Mouse (Mus musculus): ENCODE results near the gene Lrp8. TPM values are rescaled to one million over a fixed set of nuclear protein-coding genes. Genes with fewer than 3 reads are reported as not detected.
A peak's percentile ranks its signal among the peaks of the same experiment; 100 is the strongest.

Lrp8 gene
- polyA plus RNA-seq, 1 experiment from 2014 or later = 0.26 TPM

- peaks cover 21% of the 10 kb centered on the region for H3K4me1 ChIP-seq (replicated peaks; ENCODE audit: control insufficient read depth, insufficient read depth, low read length)
- no peaks in the 10 kb centered on the region for H3K9me3 ChIP-seq (ENCODE audit: control insufficient read depth, low read length)
- WGBS = under 1% methylated on average over 42 of the region's 46 CpGs
- H3K27me3 ChIP-seq (ENCODE audit: control insufficient read depth, insufficient read depth, low read depth, low read length) = peaks cover 38% of the 10 kb centered on the region
- H3K27ac ChIP-seq (ENCODE audit: low read length) = no peak overlapping the region
- no peaks in the 10 kb centered on the region for H3K36me3 ChIP-seq (ENCODE audit: control insufficient read depth, insufficient read depth, low read length)
- peak overlapping the region; percentile 100 for H3K4me2 ChIP-seq (ENCODE audit: low read depth, low read length)
- H3K9ac ChIP-seq (ENCODE audit: low read length) = peak overlapping the region; percentile 64; the same call in 1 of the 2 replicates
- peak overlapping the region; percentile 71 for H3K4me3 ChIP-seq (ENCODE audit: low read length)
- peak; percentile 85 for ATAC-seq (ENCODE audit: low read depth)
Observed at GRCm38 (mm10) chr4:107803351-107804106, 1.5 kb downstream of the Lrp8 start.

DNA sequence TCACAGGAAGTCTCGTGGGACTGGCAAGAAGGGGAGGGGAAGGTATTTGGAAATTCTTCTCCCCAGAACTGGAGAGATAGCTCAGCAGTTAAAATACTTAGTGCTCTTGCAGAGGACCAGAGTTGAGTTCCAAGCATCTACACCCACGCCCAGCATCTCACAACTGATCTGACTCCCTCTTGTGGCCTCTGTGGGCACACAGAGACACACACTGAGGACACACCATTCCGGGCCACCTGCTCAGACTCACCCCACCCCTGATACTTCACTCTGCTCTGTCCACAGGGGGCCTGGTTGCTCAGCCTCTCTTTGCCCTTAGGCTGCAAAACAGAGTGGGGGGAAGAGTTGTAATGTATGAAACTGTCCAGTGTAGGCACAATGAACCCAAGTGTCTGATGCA is 3.4 kb downstream of the Lrp8 start:
- peaks cover 34% of the 10 kb centered on the region for H3K27me3 ChIP-seq (ENCODE audit: control insufficient read depth, insufficient read depth, low read depth, low read length)
- no peak for ATAC-seq (ENCODE audit: low read depth)

DNA sequence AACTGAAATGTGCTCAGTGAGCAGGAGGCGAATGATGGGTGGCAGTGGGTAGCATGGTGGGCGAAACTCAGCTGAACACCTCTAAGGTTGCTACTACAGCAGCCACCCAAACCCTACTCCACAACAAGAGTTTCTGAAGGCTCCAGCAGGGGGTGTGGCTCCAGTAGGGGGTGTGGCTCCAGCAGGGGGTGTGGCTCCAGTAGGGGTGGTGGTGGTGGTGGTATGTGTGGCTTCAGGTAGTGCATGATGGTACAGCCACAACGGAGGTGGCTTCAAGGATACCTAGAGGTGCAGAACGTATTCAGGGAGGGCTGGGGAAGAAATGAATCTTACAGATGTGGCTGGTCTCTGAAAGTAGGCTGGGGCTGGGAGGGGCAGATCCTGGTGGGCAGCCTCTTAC is 5.7 kb downstream of the Lrp8 start:
- WGBS = 74% methylated on average over 4 of the region's 4 CpGs
- no peak for ATAC-seq (ENCODE audit: low read depth)
- no peak overlapping the region for H3K4me3 ChIP-seq (ENCODE audit: low read length)
- H3K36me3 ChIP-seq (ENCODE audit: control insufficient read depth, insufficient read depth, low read length) = no peaks in the 10 kb centered on the region
- no peak overlapping the region for H3K4me2 ChIP-seq (ENCODE audit: low read depth, low read length)
- no peaks in the 10 kb centered on the region for H3K9me3 ChIP-seq (ENCODE audit: control insufficient read depth, low read length)
- peaks cover 21% of the 10 kb centered on the region for H3K27me3 ChIP-seq (ENCODE audit: control insufficient read depth, insufficient read depth, low read depth, low read length)
- no peak overlapping the region for H3K9ac ChIP-seq (ENCODE audit: low read length)
- H3K4me1 ChIP-seq (replicated peaks; ENCODE audit: control insufficient read depth, insufficient read depth, low read length) = peaks cover 12% of the 10 kb centered on the region
- H3K27ac ChIP-seq (ENCODE audit: low read length) = no peak overlapping the region

More for the DNA sequence above, 3.4 kb downstream of the Lrp8 start:
- Histone ChIP-seq H3K9me3 (ENCODE audit: control insufficient read depth, low read length) (no peaks in the 10 kb centered on the region), H3K36me3 (ENCODE audit: control insufficient read depth, insufficient read depth, low read length) (no peaks in the 10 kb centered on the region), H3K4me1 (replicated peaks; ENCODE audit: control insufficient read depth, insufficient read depth, low read length) (peaks cover 21% of the 10 kb centered on the region), H3K4me2 (ENCODE audit: low read depth, low read length) (no peak overlapping the region), H3K4me3 (ENCODE audit: low read length) (no peak overlapping the region), H3K27ac (ENCODE audit: low read length) (no peak overlapping the region), H3K9ac (ENCODE audit: low read length) (no peak overlapping the region)
- 71% methylated on average over 3 of the region's 3 CpGs for WGBS

GRCm38 (mm10) chr4:107808655-107809054 is 6.6 kb downstream of the Lrp8 start:
- no peak overlapping the region for H3K9ac ChIP-seq (ENCODE audit: low read length)
- ATAC-seq (ENCODE audit: low read depth) = no peak
- H3K27ac ChIP-seq (ENCODE audit: low read length) = no peak overlapping the region
- peaks cover 4% of the 10 kb centered on the region for H3K4me1 ChIP-seq (replicated peaks; ENCODE audit: control insufficient read depth, insufficient read depth, low read length)
- H3K9me3 ChIP-seq (ENCODE audit: control insufficient read depth, low read length) = no peaks in the 10 kb centered on the region
- no peak overlapping the region for H3K4me3 ChIP-seq (ENCODE audit: low read length)
- no peaks in the 10 kb centered on the region for H3K36me3 ChIP-seq (ENCODE audit: control insufficient read depth, insufficient read depth, low read length)
- peaks cover 13% of the 10 kb centered on the region; the same call in 1 of the 2 replicates for H3K27me3 ChIP-seq (ENCODE audit: control insufficient read depth, insufficient read depth, low read depth, low read length)
- no peak overlapping the region for H3K4me2 ChIP-seq (ENCODE audit: low read depth, low read length)

GRCm38 (mm10) chr4:107811006-107811405 is 8.9 kb downstream of the Lrp8 start:
- Histone ChIP-seq H3K9me3 (ENCODE audit: control insufficient read depth, low read length) (no peaks in the 10 kb centered on the region), H3K9ac (ENCODE audit: low read length) (no peak overlapping the region), H3K4me3 (ENCODE audit: low read length) (no peak overlapping the region), H3K4me2 (ENCODE audit: low read depth, low read length) (no peak overlapping the region), H3K27me3 (ENCODE audit: control insufficient read depth, insufficient read depth, low read depth, low read length) (no peaks in the 10 kb centered on the region), H3K27ac (ENCODE audit: low read length) (no peak overlapping the region), H3K4me1 (replicated peaks; ENCODE audit: control insufficient read depth, insufficient read depth, low read length) (no peaks in the 10 kb centered on the region), H3K36me3 (ENCODE audit: control insufficient read depth, insufficient read depth, low read length) (no peaks in the 10 kb centered on the region)
- 83% methylated on average over 3 of the region's 3 CpGs for WGBS
- ATAC-seq (ENCODE audit: low read depth) = no peak

- no peak overlapping the region for H3K9ac ChIP-seq (ENCODE audit: low read length)
- H3K4me1 ChIP-seq (replicated peaks; ENCODE audit: control insufficient read depth, insufficient read depth, low read length) = no peaks in the 10 kb centered on the region
- no peaks in the 10 kb centered on the region for H3K27me3 ChIP-seq (ENCODE audit: control insufficient read depth, insufficient read depth, low read depth, low read length)
- H3K36me3 ChIP-seq (ENCODE audit: control insufficient read depth, insufficient read depth, low read length) = no peaks in the 10 kb centered on the region
- 44% methylated on average over 10 of the region's 10 CpGs for WGBS
- no peak overlapping the region for H3K27ac ChIP-seq (ENCODE audit: low read length)
- no peak overlapping the region for H3K4me2 ChIP-seq (ENCODE audit: low read depth, low read length)
- H3K4me3 ChIP-seq (ENCODE audit: low read length) = no peak overlapping the region
- ATAC-seq (ENCODE audit: low read depth) = no peak
- no peaks in the 10 kb centered on the region for H3K9me3 ChIP-seq (ENCODE audit: control insufficient read depth, low read length)
Observed at GRCm38 (mm10) chr4:107811716-107812330, 9.8 kb downstream of the Lrp8 start.

GRCm38 (mm10) chr4:107812336-107812735 is 10.3 kb downstream of the Lrp8 start:
- no peak for ATAC-seq (ENCODE audit: low read depth)
- Histone ChIP-seq H3K36me3 (ENCODE audit: control insufficient read depth, insufficient read depth, low read length) (no peaks in the 10 kb centered on the region), H3K9ac (ENCODE audit: low read length) (no peak overlapping the region), H3K4me1 (replicated peaks; ENCODE audit: control insufficient read depth, insufficient read depth, low read length) (no peaks in the 10 kb centered on the region), H3K4me2 (ENCODE audit: low read depth, low read length) (no peak overlapping the region), H3K9me3 (ENCODE audit: control insufficient read depth, low read length) (no peaks in the 10 kb centered on the region), H3K4me3 (ENCODE audit: low read length) (no peak overlapping the region), H3K27me3 (ENCODE audit: control insufficient read depth, insufficient read depth, low read depth, low read length) (no peaks in the 10 kb centered on the region), H3K27ac (ENCODE audit: low read length) (no peak overlapping the region)
- 84% methylated on average over 6 of the region's 6 CpGs for WGBS

DNA sequence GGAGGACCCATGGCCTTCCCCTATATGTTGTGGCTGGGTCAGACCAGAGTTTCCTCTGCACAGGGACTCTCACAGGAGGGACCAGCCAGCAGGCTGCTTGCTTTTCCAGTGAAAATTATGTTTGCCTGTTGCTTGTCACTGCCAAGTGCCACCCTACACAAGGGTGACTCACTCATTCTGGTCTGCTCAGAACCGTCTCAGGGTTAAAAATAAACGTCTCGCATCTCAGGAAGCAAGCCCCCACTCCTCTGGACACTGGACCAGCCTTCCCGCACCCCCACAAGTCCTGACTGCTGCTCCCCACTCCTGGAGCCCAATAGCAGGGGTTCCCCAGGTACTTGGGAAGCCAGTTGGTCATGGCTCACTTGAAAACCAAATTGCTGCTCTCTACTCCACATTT is 14.4 kb downstream of the Lrp8 start:
- no peaks in the 10 kb centered on the region for H3K27me3 ChIP-seq (ENCODE audit: control insufficient read depth, insufficient read depth, low read depth, low read length)
- WGBS = 54% methylated on average over 4 of the region's 4 CpGs
- H3K36me3 ChIP-seq (ENCODE audit: control insufficient read depth, insufficient read depth, low read length) = no peaks in the 10 kb centered on the region
- H3K9me3 ChIP-seq (ENCODE audit: control insufficient read depth, low read length) = no peaks in the 10 kb centered on the region
- H3K4me2 ChIP-seq (ENCODE audit: low read depth, low read length) = no peak overlapping the region
- peaks cover 8% of the 10 kb centered on the region; the same call in 1 of the 2 replicates for H3K4me1 ChIP-seq (replicated peaks; ENCODE audit: control insufficient read depth, insufficient read depth, low read length)
- no peak overlapping the region for H3K4me3 ChIP-seq (ENCODE audit: low read length)
- no peak for ATAC-seq (ENCODE audit: low read depth)
- no peak overlapping the region for H3K9ac ChIP-seq (ENCODE audit: low read length)
- no peak overlapping the region for H3K27ac ChIP-seq (ENCODE audit: low read length)

DNA sequence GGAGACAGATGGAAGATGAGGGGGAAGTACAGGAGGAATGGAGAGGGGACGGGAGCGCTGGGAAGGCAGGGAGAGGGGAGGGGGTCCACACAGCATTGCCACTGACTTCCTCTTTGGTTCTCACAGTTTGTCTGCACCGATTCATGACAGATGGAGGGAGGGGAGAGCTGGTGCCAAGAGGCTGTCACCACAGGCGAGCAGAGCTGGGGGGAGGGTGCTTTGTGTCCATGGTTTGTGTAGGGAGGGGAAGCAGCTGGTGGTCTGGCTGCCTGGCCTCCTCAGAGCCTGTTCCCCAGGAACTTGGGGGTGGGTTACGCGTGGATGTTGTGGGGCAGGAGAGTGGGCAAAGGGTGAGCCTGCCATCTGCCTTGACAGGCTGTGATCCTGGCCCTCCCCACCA is 15.4 kb downstream of the Lrp8 start:
- Histone ChIP-seq H3K27ac (ENCODE audit: low read length) (no peak overlapping the region), H3K9ac (ENCODE audit: low read length) (no peak overlapping the region), H3K4me2 (ENCODE audit: low read depth, low read length) (no peak overlapping the region), H3K36me3 (ENCODE audit: control insufficient read depth, insufficient read depth, low read length) (no peaks in the 10 kb centered on the region), H3K4me3 (ENCODE audit: low read length) (no peak overlapping the region), H3K4me1 (replicated peaks; ENCODE audit: control insufficient read depth, insufficient read depth, low read length) (peaks cover 8% of the 10 kb centered on the region; the same call in 1 of the 2 replicates), H3K9me3 (ENCODE audit: control insufficient read depth, low read length) (no peaks in the 10 kb centered on the region), H3K27me3 (ENCODE audit: control insufficient read depth, insufficient read depth, low read depth, low read length) (no peaks in the 10 kb centered on the region)
- whole genome bisulfite sequencing = 36% methylated on average over 6 of the region's 6 CpGs
- ATAC-seq (ENCODE audit: low read depth) = peak; percentile 70
